Mouse (Mus musculus): ENCODE data around the gene Lrba. TPM values are rescaled to one million over a fixed set of nuclear protein-coding genes. Genes with fewer than 3 reads are reported as not detected.
A peak's percentile ranks its signal among the peaks of the same experiment; 100 is the strongest.

Gene Lrba
- polyA plus RNA-seq, 1 experiment from 2014 or later: 7.5 TPM

DNA sequence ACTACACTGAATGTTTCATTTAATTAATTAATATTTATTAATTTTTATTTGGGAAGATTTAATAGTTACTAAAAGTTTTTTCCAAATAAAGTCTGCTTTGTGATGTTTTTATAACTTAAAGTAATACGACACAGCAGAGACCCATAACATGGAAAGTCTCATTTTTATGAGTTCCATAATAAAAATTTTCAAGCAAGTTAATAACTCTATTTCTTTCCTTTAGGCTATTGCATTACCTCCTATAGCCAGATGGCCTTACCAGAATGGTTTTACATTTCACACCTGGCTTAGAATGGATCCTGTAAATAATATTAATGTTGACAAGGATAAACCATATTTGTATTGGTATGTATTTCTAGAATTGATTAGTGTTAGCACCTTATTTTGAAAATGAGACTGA, 70.4 kb downstream of the Lrba start:
- H3K36me3 ChIP-seq: no peaks in the 10 kb centered on the region
- no peak overlapping the region for H3K4me2 ChIP-seq
- no peaks in the 10 kb centered on the region for H3K4me1 ChIP-seq (replicated peaks)
- H3K9ac ChIP-seq: no peak overlapping the region
- H3K27me3 ChIP-seq: no peaks in the 10 kb centered on the region
- WGBS: 93% methylated on average over 1 of the region's 1 CpGs
- H3K27ac ChIP-seq: no peak overlapping the region
- ATAC-seq (ENCODE audit: low FRiP score): no peak
- H3K4me3 ChIP-seq: no peak overlapping the region
- H3K9me3 ChIP-seq: no peaks in the 10 kb centered on the region

- Histone ChIP-seq H3K4me3 (no peak overlapping the region), H3K4me1 (replicated peaks) (no peaks in the 10 kb centered on the region), H3K27me3 (no peaks in the 10 kb centered on the region), H3K27ac (no peak overlapping the region), H3K9ac (no peak overlapping the region), H3K36me3 (no peaks in the 10 kb centered on the region), H3K4me2 (no peak overlapping the region), H3K9me3 (no peaks in the 10 kb centered on the region)
- 53% methylated on average over 8 of the region's 8 CpGs for WGBS
- no peak for ATAC-seq (ENCODE audit: low FRiP score)
These were observed 71.7 kb downstream of the Lrba start for GRCm38 (mm10) chr3:86296214-86296613.

- Histone ChIP-seq H3K36me3 (peaks cover 7% of the 10 kb centered on the region), H3K9me3 (no peaks in the 10 kb centered on the region), H3K27me3 (no peaks in the 10 kb centered on the region), H3K4me2 (no peak overlapping the region), H3K27ac (no peak overlapping the region), H3K4me3 (no peak overlapping the region), H3K4me1 (replicated peaks) (no peaks in the 10 kb centered on the region), H3K9ac (no peak overlapping the region)
- WGBS: 83% methylated on average over 2 of the region's 2 CpGs
- ATAC-seq (ENCODE audit: low FRiP score): no peak
These were observed 84.4 kb downstream of the Lrba start for GRCm38 (mm10) chr3:86308833-86309232.

DNA sequence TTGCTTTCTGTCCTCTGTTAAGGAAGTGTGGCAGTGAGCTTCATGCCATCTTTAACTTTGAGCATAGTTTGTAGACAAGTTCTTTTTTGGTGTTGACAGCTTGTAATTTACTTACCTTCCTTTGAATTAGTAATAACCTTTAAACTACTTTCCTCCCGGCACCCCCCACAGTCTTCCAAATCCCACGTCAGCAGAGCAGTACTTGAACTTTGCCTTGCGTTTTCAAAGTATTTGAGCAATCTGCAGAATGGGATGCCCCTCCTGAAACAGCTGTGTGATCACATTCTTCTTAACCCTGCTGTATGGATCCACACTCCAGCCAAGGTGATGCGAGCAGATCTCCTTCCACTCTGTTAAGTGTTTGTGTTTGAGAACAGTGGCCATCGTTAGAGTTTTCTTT, 85.7 kb downstream of the Lrba start:
- no peak overlapping the region for H3K4me2 ChIP-seq
- no peaks in the 10 kb centered on the region for H3K36me3 ChIP-seq
- no peaks in the 10 kb centered on the region for H3K9me3 ChIP-seq
- no peak overlapping the region for H3K4me3 ChIP-seq
- 75% methylated on average over 5 of the region's 5 CpGs for WGBS
- no peak overlapping the region for H3K27ac ChIP-seq
- H3K9ac ChIP-seq: no peak overlapping the region
- H3K27me3 ChIP-seq: no peaks in the 10 kb centered on the region
- H3K4me1 ChIP-seq (replicated peaks): no peaks in the 10 kb centered on the region
- no peak for ATAC-seq (ENCODE audit: low FRiP score)

- Histone ChIP-seq H3K4me1 (replicated peaks) (no peaks in the 10 kb centered on the region), H3K9me3 (no peaks in the 10 kb centered on the region), H3K4me3 (no peak overlapping the region), H3K9ac (no peak overlapping the region), H3K27me3 (no peaks in the 10 kb centered on the region), H3K36me3 (no peaks in the 10 kb centered on the region), H3K27ac (no peak overlapping the region), H3K4me2 (no peak overlapping the region)
- 45% methylated on average over 1 of the region's 1 CpGs for WGBS
- ATAC-seq (ENCODE audit: low FRiP score): no peak
These were observed 86.9 kb downstream of the Lrba start for GRCm38 (mm10) chr3:86311406-86311805.

DNA sequence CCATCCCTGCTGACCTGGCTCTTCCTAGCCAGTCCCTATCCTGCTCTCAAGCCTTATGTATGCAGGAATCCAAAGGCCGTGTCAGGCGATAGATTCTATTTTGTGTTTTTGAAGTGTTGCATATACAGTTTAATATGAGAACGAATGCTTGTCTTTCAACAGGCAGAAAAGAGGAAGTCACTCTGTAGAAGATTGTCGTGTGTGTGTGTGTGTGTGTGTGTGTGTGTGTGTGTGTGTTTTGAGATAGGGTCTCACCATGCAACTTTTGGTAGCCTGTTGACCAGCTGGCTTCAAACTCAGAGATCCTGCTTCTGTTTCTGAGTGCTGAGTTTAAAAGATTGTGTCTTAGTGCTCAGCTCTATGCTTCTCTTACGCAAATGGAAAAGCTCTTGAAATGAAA, 93.2 kb downstream of the Lrba start:
- no peaks in the 10 kb centered on the region for H3K36me3 ChIP-seq
- no peak overlapping the region for H3K9ac ChIP-seq
- no peaks in the 10 kb centered on the region for H3K9me3 ChIP-seq
- H3K27ac ChIP-seq: no peak overlapping the region
- H3K4me1 ChIP-seq (replicated peaks): no peaks in the 10 kb centered on the region
- no peak overlapping the region for H3K4me2 ChIP-seq
- ATAC-seq (ENCODE audit: low FRiP score): no peak
- 89% methylated on average over 5 of the region's 5 CpGs for WGBS
- no peaks in the 10 kb centered on the region for H3K27me3 ChIP-seq
- H3K4me3 ChIP-seq: no peak overlapping the region

GRCm38 (mm10) chr3:86328531-86328930, 104.1 kb downstream of the Lrba start:
- no peaks in the 10 kb centered on the region for H3K9me3 ChIP-seq
- no peak overlapping the region for H3K27ac ChIP-seq
- no peak for ATAC-seq (ENCODE audit: low FRiP score)
- no peak overlapping the region for H3K4me2 ChIP-seq
- no peaks in the 10 kb centered on the region for H3K27me3 ChIP-seq
- H3K9ac ChIP-seq: no peak overlapping the region
- WGBS: 25% methylated on average over 1 of the region's 1 CpGs
- no peaks in the 10 kb centered on the region for H3K4me1 ChIP-seq (replicated peaks)
- H3K4me3 ChIP-seq: no peak overlapping the region
- H3K36me3 ChIP-seq: no peaks in the 10 kb centered on the region

DNA sequence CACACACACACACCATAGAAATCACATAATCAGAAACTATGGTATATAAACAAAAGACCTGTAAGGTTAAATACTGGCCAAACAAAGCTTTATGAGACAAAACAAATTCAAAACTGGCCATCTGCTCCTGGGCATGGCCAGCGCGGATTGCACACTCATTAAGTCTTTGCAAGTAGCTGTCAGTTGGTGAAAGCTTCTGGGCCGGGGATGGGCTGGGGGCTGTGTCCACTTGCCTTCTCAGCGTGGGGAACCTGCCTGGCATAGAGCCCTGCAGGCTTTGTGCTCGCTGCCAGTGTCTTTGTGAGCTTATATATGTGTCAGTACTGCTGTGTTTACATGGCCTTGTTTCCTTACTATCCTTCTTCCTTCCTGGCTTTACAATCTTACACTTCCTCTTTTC, 118.8 kb downstream of the Lrba start:
- WGBS: 11% methylated on average over 5 of the region's 5 CpGs
- Histone ChIP-seq H3K27ac (peak overlapping the region; percentile 55), H3K4me1 (replicated peaks) (peaks cover 9% of the 10 kb centered on the region), H3K4me3 (no peak overlapping the region), H3K9ac (no peak overlapping the region), H3K27me3 (no peaks in the 10 kb centered on the region), H3K4me2 (no peak overlapping the region), H3K36me3 (peaks cover under 1% of the 10 kb centered on the region; the same call in 1 of the 2 replicates), H3K9me3 (no peaks in the 10 kb centered on the region)
- ATAC-seq (ENCODE audit: low FRiP score): no peak

GRCm38 (mm10) chr3:86362486-86362885, 138.0 kb downstream of the Lrba start:
- no peaks in the 10 kb centered on the region for H3K27me3 ChIP-seq
- H3K9me3 ChIP-seq: no peaks in the 10 kb centered on the region
- no peak overlapping the region for H3K4me2 ChIP-seq
- H3K27ac ChIP-seq: no peak overlapping the region
- H3K4me3 ChIP-seq: no peak overlapping the region
- no peak overlapping the region for H3K9ac ChIP-seq
- H3K4me1 ChIP-seq (replicated peaks): 0 out of 2 replicates have a peak, but pooled peaks cover 2% of the 10 kb centered on the region
- 73% methylated on average over 5 of the region's 5 CpGs for WGBS
- H3K36me3 ChIP-seq: no peaks in the 10 kb centered on the region
- ATAC-seq (ENCODE audit: low FRiP score): no peak

DNA sequence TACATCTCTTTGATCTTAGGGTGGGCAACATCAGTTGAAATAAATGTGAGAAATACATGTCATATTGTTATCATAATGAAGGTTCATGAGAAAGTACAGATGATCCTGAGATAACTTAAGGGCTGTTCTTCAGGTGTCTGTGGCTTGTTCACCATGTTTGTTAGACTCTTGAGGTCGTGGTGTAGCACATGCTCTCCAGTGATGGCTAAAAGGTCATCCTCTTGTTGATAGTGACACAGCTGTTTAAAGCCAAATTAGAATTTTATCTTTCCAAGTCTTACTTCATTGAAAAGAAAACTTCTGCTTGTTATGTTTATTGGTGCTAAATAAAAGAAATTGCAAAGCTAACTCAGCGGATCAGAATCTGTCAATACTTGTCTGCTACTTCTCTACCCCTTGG, 147.0 kb downstream of the Lrba start:
- 65% methylated on average over 2 of the region's 2 CpGs for WGBS
- Histone ChIP-seq H3K4me3 (no peak overlapping the region), H3K9ac (no peak overlapping the region), H3K36me3 (no peaks in the 10 kb centered on the region), H3K9me3 (no peaks in the 10 kb centered on the region), H3K27me3 (no peaks in the 10 kb centered on the region), H3K4me2 (no peak overlapping the region), H3K27ac (no peak overlapping the region), H3K4me1 (replicated peaks) (0 out of 2 replicates have a peak, but pooled peaks cover 2% of the 10 kb centered on the region)
- ATAC-seq (ENCODE audit: low FRiP score): no peak

DNA sequence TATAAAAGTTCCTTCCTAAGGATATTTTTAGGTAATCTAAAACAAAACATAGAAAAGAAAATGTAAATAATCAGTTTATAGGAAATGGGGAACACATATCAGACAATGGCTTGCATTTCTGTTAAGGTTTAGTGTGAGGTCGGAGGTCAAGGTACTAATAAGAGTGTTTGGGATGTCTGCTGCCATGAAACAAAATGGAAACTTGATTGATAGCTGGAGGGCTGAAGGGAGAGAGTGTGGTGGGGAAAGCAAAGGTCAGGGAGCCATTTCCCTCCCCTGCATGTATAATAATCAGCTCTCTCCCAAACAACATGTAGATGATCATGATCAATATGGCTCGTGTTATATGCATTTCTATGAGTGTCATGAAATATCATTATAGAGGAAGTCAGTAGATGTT, 150.8 kb downstream of the Lrba start:
- no peak overlapping the region for H3K4me2 ChIP-seq
- H3K4me1 ChIP-seq (replicated peaks): no peaks in the 10 kb centered on the region
- 71% methylated on average over 2 of the region's 2 CpGs for WGBS
- no peaks in the 10 kb centered on the region for H3K36me3 ChIP-seq
- H3K27ac ChIP-seq: no peak overlapping the region
- no peak for ATAC-seq (ENCODE audit: low FRiP score)
- no peak overlapping the region for H3K4me3 ChIP-seq
- H3K27me3 ChIP-seq: no peaks in the 10 kb centered on the region
- H3K9me3 ChIP-seq: no peaks in the 10 kb centered on the region
- no peak overlapping the region for H3K9ac ChIP-seq

- no peak for ATAC-seq (ENCODE audit: low FRiP score)
- no peaks in the 10 kb centered on the region for H3K36me3 ChIP-seq
- H3K4me3 ChIP-seq: no peak overlapping the region
- no peaks in the 10 kb centered on the region for H3K9me3 ChIP-seq
- WGBS: 21% methylated on average over 2 of the region's 2 CpGs
- no peak overlapping the region for H3K9ac ChIP-seq
- no peaks in the 10 kb centered on the region for H3K4me1 ChIP-seq (replicated peaks)
- no peaks in the 10 kb centered on the region for H3K27me3 ChIP-seq
- no peak overlapping the region for H3K4me2 ChIP-seq
- H3K27ac ChIP-seq: no peak overlapping the region
These were observed 158.1 kb downstream of the Lrba start for GRCm38 (mm10) chr3:86382557-86382956.

- Histone ChIP-seq H3K4me3 (no peak overlapping the region), H3K4me2 (no peak overlapping the region), H3K9me3 (no peaks in the 10 kb centered on the region), H3K9ac (no peak overlapping the region), H3K27me3 (no peaks in the 10 kb centered on the region), H3K36me3 (no peaks in the 10 kb centered on the region), H3K27ac (no peak overlapping the region), H3K4me1 (replicated peaks) (no peaks in the 10 kb centered on the region)
- 77% methylated on average over 1 of the region's 1 CpGs for WGBS
- ATAC-seq (ENCODE audit: low FRiP score): no peak
These were observed 160.6 kb downstream of the Lrba start for GRCm38 (mm10) chr3:86385047-86385446.

DNA sequence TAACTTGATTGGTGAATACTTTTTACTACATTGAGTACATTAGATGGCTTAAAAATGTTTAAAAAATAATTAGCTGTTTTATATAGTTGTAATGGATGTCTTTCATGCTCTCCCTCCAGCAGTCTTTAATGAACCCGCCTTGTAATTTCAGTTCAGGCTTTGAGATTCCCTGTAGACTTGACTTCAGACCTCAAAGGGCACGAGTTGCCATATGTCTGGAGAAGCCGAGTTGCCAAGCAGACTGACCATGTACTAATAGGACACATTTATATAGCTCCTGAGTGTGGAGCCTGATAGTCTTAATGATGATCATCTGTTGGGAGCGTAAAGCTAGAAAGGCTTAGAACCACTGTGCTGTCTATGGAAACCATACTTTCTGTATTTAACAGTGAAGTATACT, 161.8 kb downstream of the Lrba start:
- 52% methylated on average over 4 of the region's 4 CpGs for WGBS
- H3K36me3 ChIP-seq: no peaks in the 10 kb centered on the region

More for the DNA sequence above, 161.8 kb downstream of the Lrba start:
- H3K4me1 ChIP-seq (replicated peaks): no peaks in the 10 kb centered on the region
- no peak overlapping the region for H3K4me2 ChIP-seq
- H3K4me3 ChIP-seq: no peak overlapping the region
- no peak for ATAC-seq (ENCODE audit: low FRiP score)
- H3K27ac ChIP-seq: no peak overlapping the region
- H3K27me3 ChIP-seq: no peaks in the 10 kb centered on the region
- H3K9me3 ChIP-seq: no peaks in the 10 kb centered on the region
- no peak overlapping the region for H3K9ac ChIP-seq

Measured in hindbrain, embryonic 13.5 days (tissue).